Mouse (Mus musculus) thymus, postnatal 25 days (tissue): ENCODE measurements around the gene Adgre5.

Source experiments
- DNase-seq: peaks from one replicate; pipeline ENCODE4 v3.0.0; 2022

The Adgre5 gene

GRCm38 (mm10) chr8:83748708-83749107 is 7.6 kb upstream of the Adgre5 start:
- peak; percentile 85 for DNase-seq

GRCm38 (mm10) chr8:83747661-83748346 is 6.7 kb upstream of the Adgre5 start:
- DNase-seq = peak; percentile 70

- no peak for DNase-seq
Measured at GRCm38 (mm10) chr8:83744070-83744469, 2.9 kb upstream of the Adgre5 start.

- no peak for DNase-seq
Measured at GRCm38 (mm10) chr8:83742968-83743367, 1.8 kb upstream of the Adgre5 start.

DNA sequence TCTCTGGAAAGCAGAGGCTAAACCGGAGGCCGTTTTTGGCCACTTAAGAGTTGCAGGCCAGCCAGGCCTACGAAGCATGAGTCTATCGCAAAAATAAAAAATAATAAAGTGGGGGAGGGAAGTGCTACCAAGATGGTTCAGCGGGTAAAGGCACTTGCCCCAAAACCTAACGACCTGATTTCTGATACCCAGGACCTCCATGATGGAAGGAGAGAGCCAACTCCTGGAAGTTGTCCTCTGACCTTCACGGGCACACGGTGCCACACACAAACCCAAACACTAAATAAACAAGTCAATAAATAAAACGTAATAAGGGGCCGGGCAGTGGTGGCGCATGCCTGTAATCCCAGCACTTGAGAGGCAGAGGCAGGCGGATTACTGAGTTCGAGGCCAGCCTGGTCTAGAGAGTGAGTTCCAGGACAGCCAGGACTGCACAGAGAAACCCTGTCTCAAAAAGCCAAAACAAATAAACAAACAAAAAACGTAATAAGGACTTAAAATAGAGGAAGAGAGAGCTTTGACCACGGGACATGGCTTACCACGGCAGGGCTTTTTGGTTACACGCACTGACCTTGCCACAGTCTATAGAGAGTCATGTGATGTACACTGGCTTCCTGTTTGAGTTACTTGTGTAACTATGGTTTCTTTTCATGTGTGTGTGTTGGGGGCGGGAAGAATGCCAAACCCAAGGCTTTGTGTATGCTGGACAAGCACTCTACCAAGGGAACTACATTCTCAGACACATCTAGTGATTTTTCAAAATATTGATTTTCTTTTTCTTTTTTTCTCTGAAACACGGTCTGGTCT is 926 bp upstream of the Adgre5 start:
- peak; percentile 49 for DNase-seq

DNA sequence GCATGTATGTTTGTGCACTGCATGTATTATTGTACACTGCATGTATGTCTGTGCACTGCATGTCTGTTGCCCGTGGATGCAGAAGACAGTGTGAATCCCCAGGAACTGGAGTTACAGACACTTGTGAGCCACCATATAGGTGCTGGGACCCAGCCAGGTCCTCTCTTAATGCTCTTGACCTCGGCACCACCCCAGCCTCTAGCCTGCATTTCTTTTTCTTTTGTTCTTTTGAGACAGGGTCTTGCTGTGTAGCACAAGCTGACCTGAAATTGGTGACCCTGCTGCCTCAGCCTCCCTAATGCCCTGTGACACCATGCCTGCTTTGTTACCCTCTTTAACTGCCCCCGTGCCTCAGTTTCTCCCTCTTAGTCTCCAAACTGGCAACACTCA is 545 bp downstream of the Adgre5 start:
- DNase-seq = peak; percentile 57

DNA sequence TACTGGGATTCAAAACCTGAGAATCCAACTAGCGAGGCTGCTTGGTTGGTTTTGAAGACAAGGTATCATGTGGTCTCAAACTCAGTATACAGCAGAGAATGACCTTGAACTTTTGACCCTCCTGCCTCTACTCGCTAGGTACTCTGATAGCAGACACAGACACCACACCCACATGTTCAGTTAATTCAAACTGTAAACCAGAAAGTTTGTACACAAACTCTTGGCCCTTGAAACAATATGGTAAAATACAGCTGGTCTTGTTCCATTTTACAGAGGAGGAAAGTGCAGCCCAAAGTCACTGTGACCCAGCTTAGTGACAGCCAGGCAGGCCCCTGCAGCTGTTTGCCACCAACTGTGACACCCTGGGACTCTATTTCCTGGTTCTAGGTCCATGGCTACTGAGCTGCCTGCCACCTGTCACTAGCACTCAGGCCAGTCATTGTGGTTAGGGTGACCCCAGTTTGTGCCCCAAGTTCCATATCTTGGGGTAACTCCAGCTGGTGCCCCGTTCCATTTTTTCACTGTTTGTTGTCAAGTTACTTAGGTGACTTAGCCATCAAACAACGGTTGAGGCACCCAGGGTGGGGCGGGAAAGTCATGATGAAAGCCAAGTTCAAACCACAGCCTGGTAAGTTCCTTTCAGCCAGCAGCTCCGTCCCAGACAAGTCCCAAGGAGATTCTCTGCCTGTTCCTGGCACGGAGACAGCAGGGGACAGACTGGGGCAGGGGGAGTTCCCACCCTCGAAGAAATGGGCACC is 1.2 kb downstream of the Adgre5 start:
- peak; percentile 84 for DNase-seq

DNA sequence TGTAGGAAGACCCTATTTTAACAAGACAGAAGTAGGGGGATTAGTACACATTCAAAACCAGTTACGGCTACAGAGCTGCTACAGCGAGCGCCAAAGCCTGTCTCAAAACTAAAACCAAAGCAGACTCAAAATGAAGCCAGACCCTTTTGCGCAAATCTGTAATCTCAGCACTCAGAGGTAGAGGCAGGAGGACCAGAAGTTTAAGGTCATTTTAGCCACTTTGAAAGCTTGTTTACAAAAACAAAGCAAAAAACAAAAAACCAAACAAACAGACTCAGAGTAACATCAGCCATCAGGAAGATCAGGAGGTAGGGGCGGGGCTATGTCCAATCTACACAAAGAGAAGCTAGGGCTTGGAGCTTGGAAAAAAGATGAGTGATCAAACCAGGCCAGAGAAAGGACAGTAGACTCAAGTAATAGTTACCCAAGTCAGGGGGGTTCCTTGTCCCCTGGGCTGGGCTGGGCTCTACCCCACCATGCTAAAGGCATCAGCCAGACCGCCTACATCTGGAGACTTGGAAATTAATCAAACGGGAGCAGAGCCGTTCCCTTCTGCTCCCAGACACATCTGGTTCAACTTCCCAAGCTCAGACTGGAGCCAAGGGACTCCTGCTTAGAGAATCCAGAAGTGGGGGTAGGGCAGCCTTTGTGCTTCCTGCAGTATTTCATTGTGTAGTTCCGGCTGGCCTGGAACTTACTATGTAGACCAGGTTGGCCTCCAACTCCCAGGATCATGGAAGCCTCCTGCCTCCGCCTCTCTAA is 2.0 kb downstream of the Adgre5 start:
- DNase-seq = peak; percentile 27

DNA sequence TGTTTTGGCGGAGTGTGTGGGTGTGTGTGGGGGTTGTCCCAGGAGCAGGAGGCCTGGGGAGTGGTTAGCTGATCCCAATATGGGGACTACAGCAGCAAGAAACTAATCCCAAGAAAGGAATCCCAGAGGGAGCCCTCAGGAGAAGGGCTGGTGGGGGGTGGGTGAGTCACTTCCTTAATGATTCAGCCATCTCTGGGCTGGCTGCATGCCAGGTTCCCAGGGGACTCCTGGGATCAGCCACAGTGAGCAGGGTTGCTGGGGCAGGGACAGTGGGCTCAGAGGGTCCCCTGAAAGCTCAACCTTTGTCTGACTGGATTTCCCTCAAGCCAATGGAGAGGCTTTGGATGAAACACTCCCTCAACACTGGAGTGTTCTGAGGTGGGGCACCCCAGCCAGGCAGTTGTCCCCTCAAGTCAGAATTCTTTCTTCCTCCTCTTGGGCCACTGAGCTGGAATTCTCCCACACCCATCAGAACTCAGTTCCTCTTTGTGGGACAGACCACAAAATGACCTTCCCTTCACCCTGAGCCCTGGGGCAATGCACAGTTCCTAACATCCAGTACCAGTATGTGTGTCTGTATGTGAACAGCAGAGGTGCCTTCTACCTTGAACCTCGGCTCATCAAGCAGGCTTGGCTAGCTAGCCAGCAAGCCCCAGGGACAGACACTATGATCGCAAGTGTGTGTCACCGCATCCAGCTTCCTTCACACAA is 3.1 kb downstream of the Adgre5 start:
- peak; percentile 25 for DNase-seq

- no peak for DNase-seq
Measured at GRCm38 (mm10) chr8:83737346-83737745, 3.8 kb downstream of the Adgre5 start.

GRCm38 (mm10) chr8:83736681-83737080 is 4.4 kb downstream of the Adgre5 start:
- DNase-seq = peak; percentile 86

- DNase-seq = no peak
Measured at GRCm38 (mm10) chr8:83732919-83733318, 8.2 kb downstream of the Adgre5 start.

GRCm38 (mm10) chr8:83731906-83732305 is 9.2 kb downstream of the Adgre5 start:
- no peak for DNase-seq

DNA sequence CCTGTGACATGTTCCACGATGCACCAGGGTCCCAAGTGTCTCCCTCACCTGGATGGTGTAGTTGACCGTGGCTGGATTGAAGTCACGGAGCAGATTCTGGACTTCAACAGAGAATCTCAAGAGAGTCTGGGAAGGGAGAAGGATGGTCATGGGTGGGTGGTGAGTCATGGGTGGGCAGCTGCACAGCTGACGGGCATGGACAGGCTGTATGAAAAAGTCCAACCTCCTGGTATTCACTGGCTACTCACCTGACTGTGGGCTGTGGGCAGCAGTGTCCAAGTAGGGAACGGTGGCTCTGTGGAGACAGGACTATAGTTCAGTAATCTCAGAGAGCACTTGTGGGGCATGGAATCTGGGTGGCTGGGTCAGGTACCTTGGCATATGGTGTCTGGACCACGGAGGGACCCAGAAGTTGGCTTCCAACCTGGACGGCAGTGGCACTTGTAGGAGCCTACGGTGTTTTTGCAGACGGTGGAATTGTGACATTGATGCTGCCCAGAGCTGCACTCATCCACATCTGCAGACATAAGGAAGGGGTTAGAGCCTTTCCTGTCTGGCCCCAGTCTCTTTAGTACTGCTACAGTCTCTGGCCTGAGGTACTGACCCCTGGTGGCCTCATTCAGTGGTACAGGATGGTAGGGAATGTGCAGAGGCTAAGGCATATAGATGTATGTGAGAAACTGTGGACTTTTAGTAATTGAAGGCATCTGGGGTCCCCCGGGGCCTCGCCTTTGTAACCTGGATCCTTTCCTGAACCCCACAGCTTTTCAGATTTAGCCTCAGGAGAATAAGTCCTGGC is 11.9 kb downstream of the Adgre5 start:
- DNase-seq = peak; percentile 61

DNA sequence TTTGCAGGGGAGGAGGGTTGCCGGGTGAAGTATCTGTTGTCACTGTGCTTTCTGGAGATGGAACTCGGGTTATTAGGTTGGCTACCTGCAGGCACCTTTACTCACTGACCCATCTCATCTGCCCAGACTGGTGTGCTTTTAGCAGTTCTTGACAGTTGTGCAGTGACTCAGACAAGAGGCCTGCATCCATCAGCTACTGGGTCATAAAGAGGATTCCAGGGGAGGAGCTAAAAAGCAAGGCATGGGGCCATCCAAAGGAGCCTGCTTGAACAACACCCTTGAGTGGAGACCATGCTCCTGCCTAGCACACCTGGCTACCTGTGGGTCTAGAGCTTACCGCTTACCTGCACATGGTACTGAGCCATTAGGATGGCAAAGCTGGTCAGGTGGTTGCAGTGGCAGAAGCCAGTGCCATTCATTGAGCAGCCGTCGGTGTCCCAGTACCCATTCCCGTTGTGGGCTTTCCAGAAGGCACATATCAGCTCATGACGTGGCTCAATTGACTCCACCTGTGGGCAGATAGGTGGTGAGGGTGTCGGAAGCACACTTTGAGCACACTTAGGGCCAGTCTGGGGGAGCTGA is 15.5 kb downstream of the Adgre5 start:
- no peak for DNase-seq

DNA sequence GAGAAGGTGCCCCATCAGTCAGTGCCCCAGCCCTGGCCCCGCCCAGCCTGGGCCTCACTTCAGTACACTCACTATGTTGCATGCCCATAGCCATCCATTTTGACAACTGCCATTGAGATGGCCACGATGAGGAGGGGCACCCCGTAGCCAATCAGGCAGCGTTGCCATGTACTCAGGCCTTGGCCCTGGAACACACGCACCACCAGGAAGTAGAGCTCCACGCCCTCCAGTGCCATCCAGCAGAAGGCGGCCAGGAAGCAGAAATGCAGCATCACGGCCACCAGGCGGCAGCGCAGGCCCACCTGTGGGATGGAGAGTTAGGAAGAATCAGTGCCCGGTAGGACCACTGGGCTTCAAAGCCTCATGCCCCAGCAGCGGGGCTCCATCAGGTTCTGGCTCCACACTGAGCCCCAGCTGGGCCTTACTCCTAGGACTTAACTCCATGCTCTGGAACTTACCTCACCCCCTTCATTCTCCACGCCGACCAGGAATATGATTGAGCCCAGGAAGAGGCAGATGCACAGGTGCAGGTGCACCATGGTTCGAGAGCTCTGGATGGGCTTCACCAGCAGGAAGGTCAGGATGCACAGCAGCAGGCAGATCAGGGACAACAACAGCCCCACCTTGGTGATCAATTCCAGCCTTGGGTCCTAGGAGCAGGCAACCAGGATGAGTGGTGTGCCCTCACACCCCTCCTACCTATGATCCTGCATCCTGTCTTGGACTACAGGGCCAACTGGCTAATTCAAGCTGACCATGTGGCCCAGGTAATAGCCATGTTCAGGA is 16.2 kb downstream of the Adgre5 start:
- DNase-seq = peak; percentile 87

- DNase-seq = no peak
Measured at GRCm38 (mm10) chr8:83723447-83724083, 17.6 kb downstream of the Adgre5 start.

- DNase-seq = no peak
Measured at GRCm38 (mm10) chr8:83722631-83723030, 18.5 kb downstream of the Adgre5 start.

DNA sequence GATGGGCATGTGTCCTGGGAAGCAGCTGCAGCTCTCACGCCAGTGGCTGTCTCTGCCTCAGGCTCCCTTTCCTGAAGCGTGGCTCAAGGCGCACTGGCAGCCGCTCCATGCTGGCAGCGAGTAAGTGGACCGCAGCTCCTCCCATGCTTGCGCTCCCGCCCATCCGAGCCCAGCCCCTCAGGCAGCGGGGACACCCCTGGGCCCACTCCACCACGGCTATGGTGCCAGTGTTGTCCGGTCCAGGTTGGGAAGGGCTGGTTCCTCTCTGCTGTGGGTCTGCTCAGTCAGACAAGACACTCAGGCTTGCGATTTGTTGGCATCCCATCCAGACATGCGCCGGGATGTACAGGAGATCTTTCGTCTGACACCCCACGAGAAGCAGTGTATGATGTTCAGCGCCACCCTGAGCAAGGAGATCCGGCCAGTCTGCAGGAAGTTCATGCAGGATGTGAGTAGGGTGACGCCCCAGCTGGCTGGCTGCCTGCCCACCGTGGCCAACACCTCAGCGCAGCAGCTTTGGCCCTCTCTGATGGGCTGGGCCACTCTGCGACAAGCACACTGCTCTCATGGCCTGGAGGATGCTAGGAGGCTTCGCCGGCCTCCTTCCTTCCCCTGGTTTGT is 19.6 kb downstream of the Adgre5 start:
- DNase-seq = no peak
